Mouse (Mus musculus): ENCODE measurements around the gene Wdpcp. TPM values are rescaled to one million over a fixed set of nuclear protein-coding genes. Genes with fewer than 3 reads are reported as not detected.
"Not testable (repeated sequence)": the region's sequence is repeated elsewhere in the genome, so short reads cannot be mapped to it uniquely, and the experiment has no call there.

Gene Wdpcp
- total RNA-seq (2021): 10 to 100 TPM; 11.9 to 12.0 TPM
- long read RNA-seq, experiment 1, partial matches to known transcripts: 0 of 1 reads
- long read RNA-seq, experiment 1, other reads (novel, unspliced or antisense): 1 of 1 reads
- long read RNA-seq, experiment 2, transcript Wdpcp-201 (18 exons, 2,792 nt): major isoform, 22 of 36 reads
- long read RNA-seq, experiment 2, partial matches to known transcripts: 2 of 36 reads
- long read RNA-seq, experiment 2, other reads (novel, unspliced or antisense): 12 of 36 reads

DNA sequence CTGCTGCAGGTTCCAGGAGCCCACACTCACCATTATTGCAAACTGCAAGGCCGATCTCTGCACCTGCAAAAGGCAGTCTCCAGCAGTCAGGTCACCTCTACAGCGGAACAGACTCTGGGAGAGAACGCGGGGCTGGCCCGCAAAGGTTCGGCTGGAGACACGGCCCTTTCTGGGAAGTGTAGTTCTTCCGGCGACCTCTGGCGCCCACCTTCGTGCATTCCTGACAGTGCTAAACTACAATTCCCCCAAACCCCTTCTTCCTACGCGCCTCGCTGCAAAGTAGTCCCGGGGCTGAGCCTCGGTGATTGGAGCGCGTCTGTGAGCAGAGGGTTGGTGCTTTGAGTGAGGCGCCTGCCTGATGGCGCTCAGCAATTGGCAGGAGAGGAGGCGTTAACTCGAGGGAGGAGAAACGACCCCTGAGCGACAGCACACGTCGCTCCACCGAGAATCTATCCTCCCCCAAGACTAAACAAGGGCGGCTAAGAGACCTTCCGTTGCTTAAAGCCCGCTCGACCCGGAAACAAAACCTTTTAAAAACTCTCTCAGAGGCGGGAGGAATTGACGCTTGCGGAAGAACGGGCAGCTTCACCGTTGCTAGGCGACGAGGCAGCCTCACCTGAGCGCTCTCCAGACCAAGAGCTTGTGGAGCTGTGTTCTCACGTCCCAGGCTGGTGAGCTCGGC, at the start of gene Wdpcp, which contains the start of gene Mdh1:
TSS of gene Wdpcp (plus strand) at position 536 of the 682 bp plus-strand sequence.
TSS of gene Mdh1 (minus strand) at position 668 of the 682 bp plus-strand sequence.
- peak; percentile 68 to 88 for DNase-seq (ENCODE audit: low spot score in 2 of 2)

DNA sequence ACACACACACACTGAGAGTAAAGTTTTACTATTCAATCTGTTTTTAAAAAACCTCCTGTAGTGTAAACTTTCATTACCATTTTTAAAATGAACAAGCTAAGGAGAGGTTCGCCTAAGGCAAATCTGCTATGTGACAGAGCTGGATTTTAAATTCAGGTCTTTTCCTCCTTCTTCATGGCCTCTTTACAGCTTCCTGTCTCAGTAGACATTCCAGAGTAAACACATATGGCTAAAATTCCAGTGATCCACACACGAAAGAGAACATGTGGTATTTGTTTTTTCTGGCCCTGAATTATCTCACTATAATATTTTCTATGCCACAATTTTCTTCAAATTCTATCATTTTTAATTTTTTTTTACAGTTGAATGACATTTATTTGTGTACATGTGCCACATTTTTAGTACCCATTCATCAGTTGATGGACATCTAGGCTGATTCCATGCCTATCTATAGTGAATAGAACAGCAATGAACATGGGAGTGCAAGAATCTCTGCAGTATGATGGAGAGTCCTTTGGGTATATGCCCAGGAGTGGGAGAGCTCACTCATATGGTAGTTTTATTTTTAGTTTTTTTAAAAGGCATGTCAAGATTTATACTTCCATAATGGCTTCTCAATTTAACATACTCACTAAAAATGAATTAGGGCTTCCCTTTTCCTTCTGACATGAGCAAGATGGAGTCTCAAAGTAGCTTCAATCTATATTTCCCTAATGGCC, 43.2 kb upstream of the Wdpcp start:
- DNase-seq (ENCODE audit: low spot score in 2 of 2): no peak

DNA sequence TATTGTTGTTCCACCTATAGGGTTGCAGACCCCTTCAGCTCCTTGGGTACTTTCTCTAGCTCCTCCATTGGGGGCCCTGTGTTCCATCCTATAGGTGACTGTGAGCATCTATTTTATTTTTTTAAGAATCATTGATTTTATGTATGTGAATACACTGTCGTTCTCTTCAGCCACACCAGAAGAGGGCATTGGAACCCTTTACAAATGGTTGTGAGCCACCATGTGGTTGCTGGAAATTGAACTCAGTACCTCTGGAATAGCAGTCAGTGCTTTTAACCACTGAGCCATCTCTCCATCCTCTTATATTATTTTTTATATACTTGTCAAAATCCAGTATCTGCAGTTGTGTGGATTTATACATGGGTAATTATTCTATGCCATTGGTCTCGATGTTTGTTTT, 41.2 kb upstream of the Wdpcp start:
- not testable (repeated sequence) for DNase-seq (ENCODE audit: low spot score in 2 of 2)

DNA sequence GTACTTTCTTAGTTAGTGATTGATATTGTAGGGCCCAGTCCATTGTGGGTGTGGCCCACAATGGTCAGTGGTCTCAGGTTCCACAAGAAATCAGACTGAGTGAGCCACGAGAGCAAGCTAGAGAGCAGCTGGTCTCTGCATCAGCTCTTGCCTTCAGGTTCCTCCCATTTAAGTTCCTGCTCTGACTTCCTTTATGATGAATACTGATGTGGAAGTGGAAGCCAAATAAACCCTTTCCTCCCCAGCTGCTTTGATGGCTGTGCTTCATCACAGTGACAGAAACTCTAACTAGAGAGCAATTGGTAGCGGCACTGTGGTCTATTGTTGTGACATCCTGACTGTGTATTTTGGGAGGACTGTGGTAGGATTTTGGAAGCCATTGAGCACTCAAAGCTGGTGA, 32.0 kb upstream of the Wdpcp start:
- no peak for DNase-seq (ENCODE audit: low spot score in 2 of 2)

DNA sequence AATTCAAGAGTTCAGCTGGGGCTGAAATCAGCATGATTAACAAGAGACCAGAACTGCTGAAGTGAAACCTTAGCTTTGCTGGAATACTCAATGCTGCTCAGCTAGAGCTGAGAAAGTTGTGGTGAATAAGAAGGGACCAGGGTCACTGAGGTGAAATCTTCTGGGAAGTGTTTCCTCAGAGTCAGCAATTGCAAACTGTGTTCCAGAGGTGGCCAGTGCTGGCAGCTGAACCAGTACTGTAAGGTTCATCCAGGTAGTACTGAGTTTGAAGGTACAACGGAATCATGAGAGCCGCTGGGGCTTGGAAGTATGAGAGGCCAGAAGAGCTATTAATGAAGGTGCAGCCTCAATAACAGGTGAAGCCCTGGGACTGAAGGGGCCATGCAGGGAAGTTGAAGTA, 31.4 kb upstream of the Wdpcp start:
- no peak for DNase-seq (ENCODE audit: low spot score in 2 of 2)

DNA sequence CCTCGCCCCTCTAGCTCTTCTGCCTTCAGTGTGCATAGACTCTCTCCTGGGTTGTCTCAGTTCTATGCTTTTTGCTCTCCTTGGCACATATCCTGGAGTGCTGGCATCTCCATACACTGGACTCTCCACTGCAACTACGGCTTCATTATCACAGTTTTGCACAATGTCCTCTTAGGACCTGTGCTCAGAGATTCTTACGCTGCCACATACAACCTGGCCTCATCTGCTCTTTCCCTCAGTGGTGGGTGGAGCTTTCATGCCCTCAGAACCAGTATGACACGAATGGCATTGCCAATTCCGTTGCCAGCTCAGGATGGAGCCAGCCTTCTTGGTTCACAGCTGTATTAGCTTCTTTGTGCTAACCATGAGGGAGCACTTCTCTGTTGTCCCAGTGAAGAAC, 29.3 kb upstream of the Wdpcp start:
- DNase-seq (ENCODE audit: low spot score in 2 of 2): no peak

DNA sequence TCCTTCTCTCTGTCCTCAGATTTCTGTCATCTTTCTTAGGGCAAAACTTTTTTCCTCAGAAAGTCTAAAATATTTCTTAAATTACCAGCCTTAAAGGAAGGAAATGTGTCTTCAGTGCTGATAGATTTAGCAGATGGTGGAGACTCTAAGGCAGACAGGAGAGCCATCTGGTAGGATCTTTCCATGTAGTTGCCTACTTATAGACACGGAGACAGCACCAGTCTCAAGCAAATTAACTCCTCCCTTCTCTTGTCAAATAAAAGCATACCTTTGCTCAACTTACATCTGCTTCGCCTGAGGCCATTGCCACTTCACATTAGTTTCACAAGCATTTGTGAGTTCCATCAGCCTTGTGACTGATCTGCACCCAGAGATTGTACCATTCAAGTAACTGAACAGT, 27.0 kb upstream of the Wdpcp start:
- no peak for DNase-seq (ENCODE audit: low spot score in 2 of 2)

DNA sequence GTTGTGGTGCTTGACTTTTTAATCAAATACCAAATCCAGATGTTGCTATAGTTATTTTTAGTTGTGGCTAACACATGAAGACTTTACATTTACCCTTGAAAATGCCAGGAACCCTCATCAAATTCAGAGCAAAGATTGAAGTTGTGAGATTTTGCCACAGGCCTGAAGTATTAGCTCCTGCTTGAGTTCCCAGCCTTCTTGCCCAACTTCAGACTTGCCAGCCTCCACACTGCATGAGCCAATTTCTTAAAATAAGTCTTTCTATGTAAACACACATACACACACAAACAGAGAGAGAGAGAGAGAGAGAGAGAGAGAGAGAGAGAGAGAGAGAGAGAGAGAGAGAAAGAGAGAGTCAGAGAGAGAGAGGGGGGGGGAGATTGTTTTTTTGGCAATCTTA, 26.1 kb upstream of the Wdpcp start:
- DNase-seq (ENCODE audit: low spot score in 2 of 2): no peak

DNA sequence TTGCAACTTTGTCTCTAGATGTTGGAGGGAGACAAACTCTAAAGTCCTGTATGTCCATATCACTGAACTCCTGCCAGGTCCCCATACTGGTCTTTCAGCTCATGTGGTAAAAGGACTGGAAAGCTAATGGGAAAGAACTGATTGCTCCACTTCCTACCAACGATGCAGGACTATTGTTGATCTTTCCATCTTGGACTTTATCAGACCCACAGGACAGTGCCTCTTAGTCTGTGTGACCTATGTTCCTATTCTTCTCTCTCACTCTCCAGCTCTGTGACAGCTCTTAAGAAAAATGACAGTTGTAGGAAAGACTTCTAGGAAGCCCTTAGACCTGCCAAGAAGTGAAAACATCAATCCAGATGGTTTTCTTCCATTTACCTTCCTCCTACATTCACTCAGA, 25.4 kb upstream of the Wdpcp start:
- no peak for DNase-seq (ENCODE audit: low spot score in 2 of 2)

DNA sequence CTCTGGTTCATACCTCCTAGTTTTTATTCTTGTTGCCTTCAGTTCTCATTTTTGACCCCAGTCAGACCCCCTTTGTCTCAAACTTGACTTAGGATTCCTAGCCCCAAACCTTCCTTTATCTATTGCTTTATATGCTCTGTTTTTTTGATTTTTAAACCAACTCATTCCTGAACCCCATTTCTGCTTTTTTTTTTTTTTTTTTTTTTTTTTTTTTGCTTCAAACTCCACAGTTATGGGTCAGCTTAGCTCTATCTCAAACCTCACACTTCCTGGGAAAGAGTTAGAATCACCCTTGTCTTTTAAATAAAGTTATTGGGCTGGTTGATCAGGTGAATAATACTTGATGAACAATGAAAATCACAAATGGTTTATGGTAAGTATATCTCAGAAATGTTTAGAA, 24.5 kb upstream of the Wdpcp start:
- no peak for DNase-seq (ENCODE audit: low spot score in 2 of 2)

DNA sequence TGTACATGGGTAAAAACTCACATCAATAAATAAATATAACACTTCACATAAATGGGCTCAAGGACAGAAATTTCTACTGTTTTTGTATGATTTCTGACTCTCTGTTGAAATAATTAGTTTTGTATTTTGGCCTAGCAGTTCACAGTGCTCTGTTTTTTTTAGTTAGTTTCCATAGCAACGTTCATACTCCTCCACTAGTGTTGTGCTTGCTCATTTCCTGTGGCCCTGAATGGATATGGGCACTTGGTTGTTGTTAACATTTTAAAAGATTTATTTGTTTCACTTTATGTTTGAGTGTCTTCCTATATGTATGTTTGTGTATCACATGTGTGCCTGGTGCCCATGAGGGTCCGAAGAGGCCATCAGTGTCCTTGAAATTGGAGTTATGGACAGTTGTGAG, 23.0 kb upstream of the Wdpcp start:
- DNase-seq (ENCODE audit: low spot score in 2 of 2): no peak

DNA sequence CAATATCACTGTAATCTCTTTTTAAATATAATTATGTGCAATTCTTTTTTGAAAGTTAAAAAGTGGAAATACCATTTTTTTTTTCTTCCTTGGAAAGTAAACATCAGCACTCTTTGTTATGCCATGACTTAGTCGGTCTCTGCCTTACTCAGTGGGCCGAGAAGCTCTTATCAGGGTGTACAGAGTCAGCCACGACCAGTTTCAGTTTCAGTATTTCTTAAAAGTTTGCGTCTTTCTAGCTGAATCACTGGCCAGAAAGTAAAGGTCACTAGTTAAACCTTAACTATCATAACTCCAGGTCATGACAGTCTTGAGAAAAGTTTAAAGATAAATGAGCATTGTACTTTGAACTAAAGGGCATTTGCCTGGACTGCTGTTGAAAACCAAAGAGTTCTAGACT, 22.3 kb upstream of the Wdpcp start:
- DNase-seq (ENCODE audit: low spot score in 2 of 2): no peak

DNA sequence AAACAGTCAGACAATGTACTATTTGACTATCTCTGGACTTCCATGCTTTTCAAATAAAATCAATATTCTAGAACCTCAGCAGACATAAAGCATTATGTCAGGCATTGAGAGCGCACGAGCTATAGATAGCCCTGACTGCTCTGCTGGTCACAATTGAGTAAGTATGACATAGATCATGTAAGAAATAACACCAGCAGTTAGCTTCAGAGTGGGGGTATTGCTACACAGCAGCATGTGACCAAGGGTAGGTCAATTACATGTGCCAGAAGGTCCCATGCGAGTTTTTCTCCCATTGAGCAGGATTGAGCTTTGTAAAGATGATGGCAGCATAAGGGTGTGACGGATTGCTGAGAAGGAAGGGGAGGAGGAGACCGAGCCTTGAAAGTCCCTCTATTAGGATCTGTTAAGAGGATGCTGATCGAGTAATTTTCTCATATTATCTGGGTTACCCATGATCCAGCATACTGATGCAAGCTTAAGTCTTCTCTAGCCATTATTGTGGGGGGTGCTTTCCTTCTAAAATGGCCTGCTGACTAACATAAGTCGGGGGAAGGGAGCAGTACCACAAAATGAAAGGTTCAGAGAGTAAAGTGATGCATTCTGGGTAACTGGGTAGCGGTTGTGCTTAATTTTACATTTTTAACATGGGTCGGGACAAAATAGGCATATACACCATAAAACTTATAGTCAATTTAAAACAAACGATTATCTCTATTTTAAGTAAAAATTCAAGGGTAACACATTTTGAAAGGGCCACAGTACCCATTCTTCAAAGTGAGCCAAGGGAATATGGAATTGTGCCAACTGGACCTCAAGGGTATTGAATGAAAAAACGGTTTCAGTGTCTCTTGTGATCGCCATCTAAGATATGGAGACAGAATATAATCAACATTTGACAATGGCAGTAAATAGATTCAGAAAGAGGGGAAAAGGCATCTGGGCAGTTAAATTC, 21.5 kb upstream of the Wdpcp start:
- no peak for DNase-seq (ENCODE audit: low spot score in 2 of 2)

DNA sequence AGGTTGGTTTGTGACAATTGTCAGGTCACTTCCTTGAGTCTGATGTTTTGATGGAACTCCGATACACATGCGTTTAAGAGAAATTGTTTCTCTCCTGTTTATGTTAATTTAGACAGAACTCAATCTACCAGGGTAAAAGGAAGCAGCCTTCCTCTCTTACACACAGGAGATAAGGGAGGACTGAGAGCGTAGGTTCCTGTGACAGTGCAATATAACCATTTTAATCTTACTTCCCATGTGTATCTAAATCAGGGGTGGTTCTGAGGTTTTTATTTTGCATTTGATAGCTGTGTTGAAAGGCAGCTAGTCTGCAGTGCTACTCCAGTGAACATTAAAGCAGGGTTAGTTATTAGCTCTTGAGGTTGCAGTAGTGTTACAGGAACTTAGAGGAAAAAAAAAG, 20.0 kb upstream of the Wdpcp start:
- DNase-seq (ENCODE audit: low spot score in 2 of 2): no peak

DNA sequence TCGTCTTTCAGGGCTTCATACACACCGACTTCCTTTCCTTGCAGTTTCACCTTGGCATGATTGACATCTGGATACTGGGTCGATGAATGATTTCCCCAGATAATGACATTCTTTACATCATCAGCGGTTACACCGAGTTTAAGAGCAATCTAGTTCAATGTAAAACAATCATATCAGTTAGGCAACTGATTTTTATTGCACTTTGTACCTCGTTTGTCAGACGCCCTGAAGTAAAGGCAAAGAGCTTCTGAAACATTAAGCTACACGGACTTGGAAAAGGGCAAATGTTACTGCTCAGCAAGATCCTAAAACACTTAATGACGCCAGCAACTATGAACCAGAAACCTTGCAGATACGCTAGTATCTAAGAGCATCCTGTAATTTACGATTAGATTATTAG, 12.3 kb upstream of the Wdpcp start:
- DNase-seq (ENCODE audit: low spot score in 2 of 2): no peak

DNA sequence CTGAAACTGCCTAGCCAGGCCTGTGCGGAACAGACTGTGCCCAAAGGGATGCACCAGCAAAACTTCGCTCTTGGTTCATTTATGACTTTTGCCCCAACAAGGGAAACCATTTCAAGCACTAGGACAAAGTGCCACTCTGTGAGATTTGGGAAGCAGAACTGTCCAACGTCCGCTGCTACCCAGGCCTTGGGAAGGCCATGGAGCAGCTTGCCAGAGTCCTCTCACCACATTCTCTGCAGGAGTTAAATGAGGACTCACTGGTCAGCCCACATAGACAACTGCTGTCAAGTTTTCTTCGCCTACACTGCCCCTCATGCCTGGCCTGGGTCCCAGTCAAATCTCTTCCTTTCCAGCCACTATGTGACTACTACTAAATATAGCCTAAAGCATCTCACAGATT, 10.7 kb upstream of the Wdpcp start:
- DNase-seq (ENCODE audit: low spot score in 2 of 2): no peak

DNA sequence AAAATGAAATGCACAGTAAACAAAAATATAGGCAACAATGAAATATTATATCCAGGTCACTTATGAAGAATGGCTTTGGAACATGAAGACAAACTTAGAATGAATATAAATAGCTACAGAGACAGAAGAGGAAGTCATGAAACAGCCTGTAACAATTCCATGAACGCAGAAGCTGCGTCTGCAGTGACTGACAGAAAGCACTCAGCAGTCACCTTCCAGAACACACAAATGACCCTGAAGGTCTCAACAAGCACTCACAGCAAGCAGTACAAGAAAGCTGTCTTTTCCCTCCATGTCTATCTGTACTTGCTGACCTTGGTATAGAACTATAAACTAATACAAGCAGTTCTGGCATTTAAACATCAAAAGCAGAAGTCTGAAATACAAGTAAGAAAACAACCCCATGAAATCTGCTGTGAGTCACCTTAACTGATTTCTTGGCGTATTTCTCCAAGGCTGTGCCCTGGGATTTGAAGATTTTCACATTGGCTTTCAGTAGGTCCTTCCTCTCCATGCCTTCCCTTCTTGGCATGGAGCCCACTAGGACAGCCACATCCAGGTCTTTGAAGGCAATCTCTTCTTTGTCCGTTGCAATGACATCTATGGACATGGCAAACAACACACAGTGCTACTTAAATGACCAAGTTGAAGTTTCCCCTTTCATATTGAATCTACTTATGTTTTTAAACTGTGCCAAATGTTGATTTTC, 8.3 kb upstream of the Wdpcp start:
- DNase-seq (ENCODE audit: low spot score in 2 of 2): no peak

DNA sequence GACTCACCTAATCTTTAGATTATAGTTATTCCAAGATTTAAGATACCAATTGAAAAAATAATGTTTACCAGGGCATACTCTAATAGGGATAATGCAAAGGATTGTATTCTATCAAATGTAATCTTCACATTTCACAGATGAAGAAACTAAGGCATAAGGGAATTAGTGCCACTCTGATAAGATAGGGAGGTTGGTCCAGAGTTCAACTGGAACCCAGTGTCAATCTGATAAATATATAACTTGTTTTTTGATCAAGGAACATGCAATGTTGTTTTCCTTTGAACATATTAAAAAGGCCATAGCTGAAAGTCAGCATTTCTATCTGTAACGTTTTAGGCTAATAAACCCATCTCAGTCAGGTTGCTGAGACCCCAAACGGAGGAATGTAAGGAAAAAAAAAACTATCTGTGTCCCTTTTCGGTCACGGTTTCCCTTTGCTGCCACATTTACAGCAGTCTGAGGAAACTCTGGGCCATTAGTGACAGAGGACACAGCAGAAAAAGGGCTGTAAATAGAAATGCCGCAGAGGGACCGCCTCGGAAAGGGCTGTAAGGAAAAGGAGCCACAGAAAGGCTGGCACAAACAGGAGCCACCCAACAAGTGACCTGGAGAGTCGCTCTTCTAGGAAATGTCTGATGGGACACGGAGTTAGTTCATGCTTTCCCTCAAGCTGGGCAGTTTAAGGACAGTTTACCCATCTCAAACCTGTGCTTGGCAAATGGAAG, 7.2 kb upstream of the Wdpcp start:
- DNase-seq (ENCODE audit: low spot score in 2 of 2): no peak

DNA sequence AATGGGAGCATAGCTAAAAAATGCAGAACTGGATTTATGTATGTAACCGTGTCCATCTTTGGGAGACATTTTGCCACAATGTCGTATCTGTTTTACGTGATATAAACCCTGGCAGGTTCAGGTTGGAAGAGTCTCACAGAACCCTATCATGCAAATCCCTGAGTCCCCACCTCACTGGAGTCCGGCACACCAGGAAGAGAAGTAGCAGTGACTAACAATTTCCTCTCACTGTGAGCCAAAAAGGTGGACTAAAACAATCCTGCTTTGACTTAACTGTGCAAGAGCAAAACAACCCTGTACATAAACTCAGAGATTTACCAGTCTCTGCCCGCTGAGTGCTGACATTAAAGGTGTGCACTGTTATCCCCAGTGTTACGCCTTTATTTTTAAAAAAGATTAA, 5.1 kb upstream of the Wdpcp start:
- no peak for DNase-seq (ENCODE audit: low spot score in 2 of 2)

DNA sequence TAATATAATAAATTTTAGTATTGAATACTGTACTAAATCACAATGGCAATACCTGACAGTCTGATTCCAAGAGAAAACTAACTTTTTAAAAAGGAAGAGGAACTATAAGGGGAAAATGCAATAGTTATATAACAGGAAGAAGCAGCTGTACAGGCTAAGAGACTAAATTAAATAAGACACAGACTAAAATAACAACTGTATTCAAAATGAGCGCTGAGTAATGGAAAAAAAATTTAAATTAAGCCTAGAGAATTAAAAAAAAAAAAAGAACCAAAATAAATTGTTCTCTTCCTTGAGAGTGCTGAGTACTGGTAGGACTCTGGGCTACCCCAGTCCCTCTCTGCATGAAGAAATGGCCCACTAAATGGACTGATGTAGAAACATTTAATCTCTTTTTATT, 4.3 kb upstream of the Wdpcp start:
- DNase-seq (ENCODE audit: low spot score in 2 of 2): no peak

Measured in adrenal gland, postnatal 4 days (tissue).